Mouse (Mus musculus): ENCODE measurements around the gene Sertad2.

Sertad2 gene

GRCm38 (mm10) chr11:20544801-20545515 lies 1.9 kb downstream of the Sertad2 start:
- DNase-seq (ENCODE audit: low spot score): no peak

- no peak for DNase-seq (ENCODE audit: low spot score)
These were observed 6.4 kb downstream of the Sertad2 start for GRCm38 (mm10) chr11:20549481-20549880.

- no peak for DNase-seq (ENCODE audit: low spot score)
These were observed 7.1 kb downstream of the Sertad2 start for GRCm38 (mm10) chr11:20550196-20550595.

- no peak for DNase-seq (ENCODE audit: low spot score)
These were observed 9.0 kb downstream of the Sertad2 start for GRCm38 (mm10) chr11:20552059-20552458.

- DNase-seq (ENCODE audit: low spot score): no peak
These were observed 10.0 kb downstream of the Sertad2 start for GRCm38 (mm10) chr11:20552758-20553673.

- no peak for DNase-seq (ENCODE audit: low spot score)
These were observed 12.6 kb downstream of the Sertad2 start for GRCm38 (mm10) chr11:20555651-20556050.

GRCm38 (mm10) chr11:20556163-20556911 lies 13.3 kb downstream of the Sertad2 start:
- no peak for DNase-seq (ENCODE audit: low spot score)

GRCm38 (mm10) chr11:20559236-20559950 lies 16.3 kb downstream of the Sertad2 start:
- DNase-seq (ENCODE audit: low spot score): no peak

- DNase-seq (ENCODE audit: low spot score): no peak
These were observed 17.0 kb downstream of the Sertad2 start for GRCm38 (mm10) chr11:20559951-20560642.

GRCm38 (mm10) chr11:20561323-20562002 lies 18.4 kb downstream of the Sertad2 start:
- DNase-seq (ENCODE audit: low spot score): no peak

- no peak for DNase-seq (ENCODE audit: low spot score)
These were observed 22.0 kb downstream of the Sertad2 start for GRCm38 (mm10) chr11:20565057-20565456.

- DNase-seq (ENCODE audit: low spot score): peak; percentile 69
These were observed 28.8 kb downstream of the Sertad2 start for GRCm38 (mm10) chr11:20571702-20572413.

- no peak for DNase-seq (ENCODE audit: low spot score)
These were observed 33.1 kb downstream of the Sertad2 start for GRCm38 (mm10) chr11:20576046-20576635.

GRCm38 (mm10) chr11:20582758-20583157 lies 39.7 kb downstream of the Sertad2 start:
- no peak for DNase-seq (ENCODE audit: low spot score)

GRCm38 (mm10) chr11:20585297-20585696 lies 42.2 kb downstream of the Sertad2 start:
- no peak for DNase-seq (ENCODE audit: low spot score)

GRCm38 (mm10) chr11:20586180-20586579 lies 43.1 kb downstream of the Sertad2 start:
- no peak for DNase-seq (ENCODE audit: low spot score)

- no peak for DNase-seq (ENCODE audit: low spot score)
These were observed 46.3 kb downstream of the Sertad2 start for GRCm38 (mm10) chr11:20589393-20589792.

- no peak for DNase-seq (ENCODE audit: low spot score)
These were observed 49.0 kb downstream of the Sertad2 start for GRCm38 (mm10) chr11:20592010-20592409.
